Mouse (Mus musculus): ENCODE data around the gene Ecsit. TPM values are rescaled to one million over a fixed set of nuclear protein-coding genes. Genes with fewer than 3 reads are reported as not detected.

The Ecsit gene
- polyA plus RNA-seq, 1 experiment from 2014 or later, result 56.2 TPM

DNA sequence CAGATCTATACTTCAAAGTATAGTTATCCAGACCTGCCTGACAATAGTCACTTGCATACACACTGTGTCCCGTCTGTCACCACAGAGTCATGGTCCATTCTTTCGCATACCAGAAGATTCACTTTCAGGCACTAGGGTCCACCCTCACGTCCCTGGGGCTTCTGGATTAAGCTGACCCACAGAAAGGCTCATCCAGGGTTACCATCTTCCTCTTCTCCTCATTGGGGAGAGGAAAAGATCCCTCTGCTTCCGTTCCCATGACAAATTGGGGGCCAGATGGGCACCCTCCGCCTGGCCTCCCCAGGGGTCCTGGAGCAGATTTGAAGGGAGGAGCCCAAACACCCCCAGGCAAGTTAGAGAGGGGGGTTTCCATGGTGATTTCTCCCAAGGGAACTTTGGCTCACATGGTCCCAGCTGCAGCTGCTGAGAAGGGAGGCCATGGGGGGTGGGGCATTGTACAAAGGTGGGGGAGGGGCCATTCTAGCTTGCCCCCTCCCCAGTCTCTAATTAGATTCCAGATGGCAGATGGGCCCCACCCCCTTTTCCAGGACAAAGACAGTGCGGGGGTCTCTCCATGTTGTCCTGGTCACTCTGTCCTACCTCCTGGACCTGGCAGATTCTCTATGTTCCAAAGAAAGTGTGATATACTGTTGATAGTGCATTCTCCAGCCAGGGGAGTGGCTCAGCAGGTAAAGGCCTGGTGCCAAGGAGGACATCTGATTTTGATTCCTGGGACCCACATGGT, 49.8 kb downstream of the Ecsit start:
- no peak overlapping the region for H3K27ac ChIP-seq
- no peaks in the 10 kb centered on the region for H3K9me3 ChIP-seq (replicated peaks; ENCODE audit: low read length)
- ATAC-seq (replicated peaks; ENCODE audit: low FRiP score, low read depth) (no peak), DNase-seq (ENCODE audit: low spot score) (no peak)
- H3K4me2 ChIP-seq (ENCODE audit: low read length), result no peak overlapping the region
- H3K27me3 ChIP-seq (ENCODE audit: insufficient read depth, low read length), result no peaks in the 10 kb centered on the region
- no peak overlapping the region for H3K9ac ChIP-seq (ENCODE audit: low read depth, low read length)
- H3K4me3 ChIP-seq (replicated peaks; ENCODE audit: low read depth, low read length), result no peak overlapping the region
- no peaks in the 10 kb centered on the region for H3K4me1 ChIP-seq (replicated peaks; ENCODE audit: insufficient read depth, low read length)
- TF ChIP-seq CTCF (IDR thresholded peaks at IDR 0.05; ENCODE audit: low read depth), result no peak
- 66% methylated on average over 6 of the region's 6 CpGs for WGBS
- H3K36me3 ChIP-seq (ENCODE audit: insufficient read depth, low read length), result no peaks in the 10 kb centered on the region

- H3K4me1 ChIP-seq (replicated peaks; ENCODE audit: insufficient read depth, low read length), result no peaks in the 10 kb centered on the region
- no peak for ATAC-seq (replicated peaks; ENCODE audit: low FRiP score, low read depth)
- 90% methylated on average over 9 of the region's 9 CpGs for WGBS
- no peak overlapping the region for H3K4me2 ChIP-seq (ENCODE audit: low read length)
- no peaks in the 10 kb centered on the region for H3K27me3 ChIP-seq (ENCODE audit: insufficient read depth, low read length)
- TF ChIP-seq CTCF (IDR thresholded peaks at IDR 0.05; ENCODE audit: low read depth), result no peak
- H3K4me3 ChIP-seq (replicated peaks; ENCODE audit: low read depth, low read length), result no peak overlapping the region
- no peaks in the 10 kb centered on the region for H3K9me3 ChIP-seq (replicated peaks; ENCODE audit: low read length)
- H3K9ac ChIP-seq (ENCODE audit: low read depth, low read length), result no peak overlapping the region
- DNase-seq (ENCODE audit: low spot score), result no peak
- no peaks in the 10 kb centered on the region for H3K36me3 ChIP-seq (ENCODE audit: insufficient read depth, low read length)
- no peak overlapping the region for H3K27ac ChIP-seq
These were observed 54.9 kb downstream of the Ecsit start for GRCm38 (mm10) chr9:22030386-22030785.

DNA sequence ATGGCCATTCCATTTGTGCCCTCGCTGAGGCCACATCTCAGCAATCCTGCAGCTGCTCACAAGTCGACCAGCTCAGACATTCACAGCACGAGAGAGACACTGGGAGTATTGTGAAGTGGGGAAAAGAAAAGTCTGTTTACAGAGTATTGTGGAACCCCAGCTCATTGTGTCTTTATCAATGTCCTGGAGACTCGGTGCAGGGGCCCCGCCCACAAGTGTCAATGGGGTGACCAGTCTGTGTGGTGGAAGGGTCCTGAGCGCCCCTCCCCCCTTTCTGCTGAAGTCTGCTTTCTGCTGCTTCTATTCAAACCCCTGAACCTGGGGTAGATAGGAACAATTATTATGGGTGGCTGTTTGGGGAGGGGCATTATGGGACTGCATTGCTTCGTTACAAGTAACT, 56.8 kb downstream of the Ecsit start:
- TF ChIP-seq CTCF (IDR thresholded peaks at IDR 0.05; ENCODE audit: low read depth), result no peak
- no peaks in the 10 kb centered on the region for H3K9me3 ChIP-seq (replicated peaks; ENCODE audit: low read length)
- ATAC-seq (replicated peaks; ENCODE audit: low FRiP score, low read depth), result no peak

DNA sequence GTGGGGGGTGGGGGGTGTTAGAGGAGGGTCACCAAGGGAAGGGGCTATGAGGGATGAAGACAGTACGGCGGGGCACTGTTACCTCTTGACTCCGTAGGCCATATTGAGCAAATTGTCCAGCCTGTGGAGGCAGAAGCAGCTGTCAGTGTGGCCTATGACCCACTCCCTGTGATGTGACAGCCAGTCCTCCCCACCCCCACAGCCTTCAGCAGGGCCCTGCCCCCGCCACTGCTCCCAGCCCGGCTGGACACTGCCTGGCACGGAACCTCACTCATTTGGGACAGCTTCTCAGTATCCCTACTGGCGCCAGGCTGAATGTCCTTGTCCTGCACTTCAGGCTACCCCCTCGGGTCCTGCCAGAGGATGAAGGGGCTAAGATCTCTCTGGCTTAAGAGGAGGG, 60.6 kb downstream of the Ecsit start:
- 44% methylated on average over 8 of the region's 8 CpGs for WGBS
- H3K4me1 ChIP-seq (replicated peaks; ENCODE audit: insufficient read depth, low read length), result no peaks in the 10 kb centered on the region
- H3K4me3 ChIP-seq (replicated peaks; ENCODE audit: low read depth, low read length), result no peak overlapping the region
- no peaks in the 10 kb centered on the region for H3K36me3 ChIP-seq (ENCODE audit: insufficient read depth, low read length)
- no peak for DNase-seq (ENCODE audit: low spot score)
- H3K4me2 ChIP-seq (ENCODE audit: low read length), result no peak overlapping the region
- TF ChIP-seq CTCF (IDR thresholded peaks at IDR 0.05; ENCODE audit: low read depth), result no peak
- no peaks in the 10 kb centered on the region for H3K27me3 ChIP-seq (ENCODE audit: insufficient read depth, low read length)
- H3K27ac ChIP-seq, result no peak overlapping the region
- no peak overlapping the region for H3K9ac ChIP-seq (ENCODE audit: low read depth, low read length)
- 0 out of 2 replicates have a peak, but pooled peaks have one; percentile 17 for ATAC-seq (replicated peaks; ENCODE audit: low FRiP score, low read depth)
- H3K9me3 ChIP-seq (replicated peaks; ENCODE audit: low read length), result no peaks in the 10 kb centered on the region

More for the DNA sequence above, 56.8 kb downstream of the Ecsit start:
- Histone ChIP-seq H3K4me1 (replicated peaks; ENCODE audit: insufficient read depth, low read length) (no peaks in the 10 kb centered on the region), H3K4me2 (ENCODE audit: low read length) (no peak overlapping the region), H3K27me3 (ENCODE audit: insufficient read depth, low read length) (no peaks in the 10 kb centered on the region), H3K9ac (ENCODE audit: low read depth, low read length) (no peak overlapping the region), H3K27ac (no peak overlapping the region), H3K36me3 (ENCODE audit: insufficient read depth, low read length) (no peaks in the 10 kb centered on the region), H3K4me3 (replicated peaks; ENCODE audit: low read depth, low read length) (no peak overlapping the region)
- WGBS, result 66% methylated on average over 7 of the region's 7 CpGs
- no peak for DNase-seq (ENCODE audit: low spot score)

Small RNA genes lying within 50 kb of the gene (microRNA-seq; reads per million reads assigned to microRNA genes)
- not detected for gene Mir7084

Other genes with a start within 250 kb of the Ecsit start
- gene Angptl8, start 249.9 kb downstream of the Ecsit start, polyA plus RNA-seq (2015; fragmentation: Nextera tagmentation; extraction: Ambion mirVana), result 5.6 and 6.1 TPM in 2 replicates
- 28.3 and 28.7 TPM in 2 replicates for gene Dock6, start 232.8 kb downstream of the Ecsit start, polyA plus RNA-seq (2015; fragmentation: Nextera tagmentation; extraction: Ambion mirVana)
- 12.0 and 13.3 TPM in 2 replicates for gene Rab3d, start 167.2 kb downstream of the Ecsit start, polyA plus RNA-seq (2015; fragmentation: Nextera tagmentation; extraction: Ambion mirVana)
- gene Ccdc159, start 158.0 kb downstream of the Ecsit start, polyA plus RNA-seq (2015; fragmentation: Nextera tagmentation; extraction: Ambion mirVana), result 1.8 and 2.0 TPM in 2 replicates
- 82.9 and 83.7 TPM in 2 replicates for gene Tmem205, start 157.9 kb downstream of the Ecsit start, polyA plus RNA-seq (2015; fragmentation: Nextera tagmentation; extraction: Ambion mirVana)
- gene Plppr2, start 148.4 kb downstream of the Ecsit start, polyA plus RNA-seq (2015; fragmentation: Nextera tagmentation; extraction: Ambion mirVana), result 4.3 and 4.8 TPM in 2 replicates
- 7.5 and 8.1 TPM in 2 replicates for gene Swsap1, start 129.7 kb downstream of the Ecsit start, polyA plus RNA-seq (2015; fragmentation: Nextera tagmentation; extraction: Ambion mirVana)
- gene Epor, start 121.9 kb downstream of the Ecsit start, polyA plus RNA-seq (2015; fragmentation: Nextera tagmentation; extraction: Ambion mirVana), result 16.1 and 17.2 TPM in 2 replicates
- gene Rgl3, start 96.0 kb downstream of the Ecsit start, polyA plus RNA-seq (2015; fragmentation: Nextera tagmentation; extraction: Ambion mirVana), result 26.8 and 29.2 TPM in 2 replicates
- 1.2 and 1.4 TPM in 2 replicates for gene Ccdc151, start 82.8 kb downstream of the Ecsit start, polyA plus RNA-seq (2015; fragmentation: Nextera tagmentation; extraction: Ambion mirVana)
- 79.6 and 92.8 TPM in 2 replicates for gene Prkcsh, start 82.6 kb downstream of the Ecsit start, polyA plus RNA-seq (2015; fragmentation: Nextera tagmentation; extraction: Ambion mirVana)
- 0.05 and 0.12 TPM in 2 replicates for gene Elavl3, start 33.4 kb downstream of the Ecsit start, polyA plus RNA-seq (2015; fragmentation: Nextera tagmentation; extraction: Ambion mirVana)
- not detected in 2 replicates for gene Gm49318, start 14.2 kb downstream of the Ecsit start, polyA plus RNA-seq (2015; fragmentation: Nextera tagmentation; extraction: Ambion mirVana)
- gene Zfp653, start 14.1 kb downstream of the Ecsit start, polyA plus RNA-seq (2015; fragmentation: Nextera tagmentation; extraction: Ambion mirVana), result 8.3 and 8.9 TPM in 2 replicates
- gene Cnn1, start 13.8 kb upstream of the Ecsit start, polyA plus RNA-seq (2015; fragmentation: Nextera tagmentation; extraction: Ambion mirVana), result 27.9 and 30.8 TPM in 2 replicates
- gene Elof1, start 31.7 kb upstream of the Ecsit start, polyA plus RNA-seq (2015; fragmentation: Nextera tagmentation; extraction: Ambion mirVana), result 160 and 172 TPM in 2 replicates
- 6.2 and 6.3 TPM in 2 replicates for gene Acp5, start 50.3 kb upstream of the Ecsit start, polyA plus RNA-seq (2015; fragmentation: Nextera tagmentation; extraction: Ambion mirVana)
- gene Pigyl, start 71.4 kb upstream of the Ecsit start, polyA plus RNA-seq (2015; fragmentation: Nextera tagmentation; extraction: Ambion mirVana), result 102 and 111 TPM in 2 replicates
- 0.11 and 0.18 TPM in 2 replicates for gene Zfp872, start 102.7 kb upstream of the Ecsit start, polyA plus RNA-seq (2015; fragmentation: Nextera tagmentation; extraction: Ambion mirVana)
- 12.6 and 14.5 TPM in 2 replicates for gene Zfp809, start 140.3 kb upstream of the Ecsit start, polyA plus RNA-seq (2015; fragmentation: Nextera tagmentation; extraction: Ambion mirVana)
- 3.1 and 3.3 TPM in 2 replicates for gene Zfp599, start 174.5 kb upstream of the Ecsit start, polyA plus RNA-seq (2015; fragmentation: Nextera tagmentation; extraction: Ambion mirVana)
- 16.9 and 18.2 TPM in 2 replicates for gene Zfp810, start 222.2 kb upstream of the Ecsit start, polyA plus RNA-seq (2015; fragmentation: Nextera tagmentation; extraction: Ambion mirVana)